Mouse (Mus musculus): ENCODE results near the gene Fam124a. TPM values are rescaled to one million over a fixed set of nuclear protein-coding genes. Genes with fewer than 3 reads are reported as not detected.

Fam124a gene
- polyA plus RNA-seq, 1 experiment, result 34.3 TPM

GRCm38 (mm10) chr14:62651771-62652170, 96.2 kb downstream of the Fam124a start:
- no peak for DNase-seq (ENCODE audit: extremely low spot score in 1 of 2, low spot score in 1 of 2)

GRCm38 (mm10) chr14:62655996-62656395, 100.5 kb downstream of the Fam124a start:
- DNase-seq (ENCODE audit: extremely low spot score in 1 of 2, low spot score in 1 of 2), result no peak

- DNase-seq (ENCODE audit: extremely low spot score in 1 of 2, low spot score in 1 of 2), result no peak
These were observed 101.9 kb downstream of the Fam124a start for GRCm38 (mm10) chr14:62657469-62657868.

Other genes starting within 250 kb of the Fam124a start
- gene Gucy1b2, start 99.4 kb upstream of the Fam124a start, polyA plus RNA-seq (2012; rRNA removed), result 0.19 and 0.32 TPM in 2 replicates
- not detected in 2 replicates for gene Gm4131, start 11.2 kb downstream of the Fam124a start, polyA plus RNA-seq (2012; rRNA removed)
- gene Serpine3, start 107.9 kb downstream of the Fam124a start, polyA plus RNA-seq (2012; rRNA removed), result 0.27 and 0.48 TPM in 2 replicates
- 15.4 and 24.3 TPM in 2 replicates for gene Ints6, start 205.4 kb downstream of the Fam124a start, polyA plus RNA-seq (2012; rRNA removed)

All from frontal cortex, adult 2 months (tissue).